Mouse (Mus musculus): Measurements from ENCODE around the gene Cib1.
A peak's percentile ranks its signal among the peaks of the same experiment; 100 is the strongest.

The Cib1 gene

DNA sequence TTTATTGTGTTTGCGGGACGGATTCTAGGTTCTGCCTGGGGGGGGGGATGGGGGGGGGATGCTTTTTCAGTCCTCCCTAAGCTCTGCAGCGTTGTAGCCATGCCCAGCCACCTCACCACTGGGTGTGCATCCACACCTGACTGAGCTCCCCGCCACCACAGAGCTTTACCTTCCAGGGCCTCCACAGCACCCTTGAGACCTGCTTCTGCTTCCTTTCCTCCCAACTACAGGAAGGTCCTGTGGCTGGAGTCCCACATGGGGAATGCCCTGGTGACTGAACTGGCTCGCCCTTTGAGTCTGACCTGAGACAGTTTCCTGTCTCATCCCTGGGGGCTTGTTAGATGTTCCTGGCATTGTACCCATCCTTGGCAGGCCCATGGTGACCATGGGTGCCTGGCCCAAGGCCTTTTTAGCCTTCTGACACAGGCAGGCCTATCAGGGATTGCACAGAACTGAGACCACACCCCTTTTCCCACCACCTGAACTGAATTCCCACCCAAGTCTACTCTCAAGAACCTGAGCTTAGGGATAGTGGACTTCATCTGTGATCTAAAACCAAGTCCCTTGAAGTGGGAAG, 31.6 kb downstream of the Cib1 start:
- no peak for DNase-seq (ENCODE audit: low spot score)

DNA sequence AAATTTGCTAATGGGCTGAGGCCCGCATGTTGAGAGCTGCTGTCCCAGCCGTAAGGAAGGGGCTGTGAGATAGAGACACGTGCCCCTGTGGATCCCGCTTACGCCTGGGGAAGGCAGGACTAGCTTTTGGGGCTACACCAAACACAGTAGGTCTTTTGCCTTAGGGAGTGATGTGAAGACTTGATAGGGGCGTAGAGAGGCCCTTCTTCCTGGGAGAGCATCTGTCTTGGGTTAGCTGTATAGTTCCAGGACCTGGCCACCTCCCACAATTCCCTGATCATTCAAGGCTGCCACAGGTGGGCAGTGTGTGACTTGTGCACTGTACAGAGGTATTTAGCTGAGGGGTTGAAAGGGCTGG, 32.0 kb downstream of the Cib1 start:
- no peak for DNase-seq (ENCODE audit: low spot score)

DNA sequence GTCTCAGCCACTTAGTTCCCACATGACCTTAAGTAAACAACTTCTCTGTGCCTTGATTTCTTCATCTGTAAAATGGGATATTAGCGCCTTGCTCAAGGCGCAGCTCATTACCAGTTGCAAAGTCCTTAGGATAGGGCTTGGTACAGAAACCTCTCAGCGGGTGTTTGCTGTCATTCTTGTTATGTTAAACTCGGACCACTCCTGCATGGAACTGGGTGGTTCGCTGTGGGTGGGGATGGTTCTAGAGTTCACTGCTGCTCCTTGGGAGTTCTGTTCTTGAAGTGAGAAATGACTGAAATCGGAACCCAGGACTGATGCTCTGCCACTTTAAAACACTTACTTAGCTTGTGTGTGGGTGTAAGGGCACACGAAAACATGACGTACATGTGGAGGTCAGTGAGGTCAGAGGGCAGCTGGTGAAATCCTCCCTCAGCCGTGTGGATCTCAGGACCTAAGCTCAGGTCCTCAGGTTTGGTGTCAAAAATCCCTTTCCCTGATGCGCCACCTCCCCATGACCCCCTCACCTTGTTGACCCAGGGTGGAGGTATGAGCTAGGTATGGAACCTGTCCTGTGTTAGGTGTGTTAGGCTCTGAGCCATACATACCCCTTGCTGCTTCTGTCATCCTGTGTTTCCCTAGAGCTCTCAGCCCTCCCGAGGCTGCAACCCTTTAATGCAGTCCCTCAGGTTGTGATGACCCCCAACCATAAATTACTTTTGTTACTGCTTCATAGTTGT, 32.6 kb downstream of the Cib1 start:
- no peak for DNase-seq (ENCODE audit: low spot score)

DNA sequence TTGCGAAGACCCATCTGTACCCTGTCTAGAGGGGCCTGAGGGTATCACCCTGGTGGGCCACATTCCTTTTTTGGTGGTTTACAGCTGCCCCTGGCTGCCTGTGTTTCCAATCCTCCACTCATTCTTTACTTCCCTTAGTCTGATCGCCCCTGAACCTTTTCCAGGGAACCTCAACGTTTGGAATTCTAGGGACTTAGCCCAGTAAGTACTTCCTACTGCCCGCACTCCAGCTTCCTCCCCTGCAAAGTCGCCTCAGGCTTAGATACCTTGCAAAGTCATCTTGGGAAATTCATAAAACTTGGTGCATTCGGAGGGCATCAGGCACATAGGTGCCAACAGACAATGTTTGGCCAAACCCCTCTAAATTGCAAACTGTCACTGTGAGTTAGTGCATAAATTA, 33.3 kb downstream of the Cib1 start:
- DNase-seq (ENCODE audit: low spot score), result no peak

DNA sequence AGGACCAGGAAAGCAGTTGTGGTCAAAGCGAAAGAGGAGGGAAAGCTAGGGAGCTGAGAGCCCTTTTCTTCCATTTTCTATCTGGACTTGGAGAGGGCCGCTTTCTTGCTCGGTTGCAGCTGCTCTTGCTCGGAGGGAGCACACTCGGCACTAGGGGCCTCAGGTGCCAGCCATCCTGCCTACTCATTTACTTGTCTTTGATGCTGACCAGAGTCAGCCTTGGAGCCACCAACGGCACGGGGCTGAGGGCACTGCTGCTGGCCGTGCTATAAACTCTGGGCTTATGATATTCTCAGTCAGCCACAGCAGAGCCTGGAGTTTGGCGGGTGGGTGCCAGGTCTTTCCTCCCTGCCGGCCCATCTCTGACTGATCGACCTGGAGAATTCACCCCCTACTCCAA, 33.8 kb downstream of the Cib1 start:
- no peak for DNase-seq (ENCODE audit: low spot score)

DNA sequence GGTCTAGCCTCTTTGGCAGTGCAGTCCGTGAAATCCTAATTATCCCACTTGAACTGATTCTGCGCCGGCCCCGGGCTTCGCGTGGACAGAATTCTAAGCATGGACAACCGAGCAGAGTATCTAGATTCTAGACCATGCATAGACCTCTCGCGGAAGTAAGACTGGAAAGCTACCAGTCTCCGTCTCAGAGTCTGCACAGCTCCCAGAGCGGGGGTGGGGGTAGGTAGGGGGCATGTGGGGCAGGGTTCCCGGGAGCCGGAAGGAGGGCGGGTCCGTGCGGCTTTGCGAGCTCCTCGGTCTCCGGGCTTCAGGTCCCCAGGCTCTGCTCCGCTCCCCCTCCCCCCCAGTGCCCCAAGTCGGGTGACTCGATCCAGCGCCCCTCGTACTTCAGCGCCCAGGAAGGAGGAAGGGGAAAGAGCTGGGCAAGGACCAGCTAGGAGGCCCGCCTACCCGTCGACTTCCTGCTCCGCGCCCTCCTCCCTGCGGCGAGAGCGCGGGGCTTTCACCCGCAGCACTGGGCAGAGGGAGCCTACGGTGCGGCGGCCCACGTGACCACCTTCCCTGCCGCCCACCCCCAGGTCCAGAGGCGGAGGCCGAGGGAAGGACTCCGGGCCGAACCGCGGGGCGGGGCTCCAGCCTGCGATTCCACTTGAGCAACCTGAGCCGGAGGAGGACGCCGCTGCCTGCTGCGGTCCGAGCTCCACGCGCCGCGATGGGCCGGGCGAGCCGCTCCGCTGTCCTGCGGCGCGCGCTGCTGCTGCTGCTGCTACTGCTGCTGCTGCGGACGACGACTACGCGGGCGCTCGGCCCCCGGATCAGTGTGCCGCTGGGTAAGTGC, 34.5 kb downstream of the Cib1 start:
- DNase-seq (ENCODE audit: low spot score), result peak; percentile 93

DNA sequence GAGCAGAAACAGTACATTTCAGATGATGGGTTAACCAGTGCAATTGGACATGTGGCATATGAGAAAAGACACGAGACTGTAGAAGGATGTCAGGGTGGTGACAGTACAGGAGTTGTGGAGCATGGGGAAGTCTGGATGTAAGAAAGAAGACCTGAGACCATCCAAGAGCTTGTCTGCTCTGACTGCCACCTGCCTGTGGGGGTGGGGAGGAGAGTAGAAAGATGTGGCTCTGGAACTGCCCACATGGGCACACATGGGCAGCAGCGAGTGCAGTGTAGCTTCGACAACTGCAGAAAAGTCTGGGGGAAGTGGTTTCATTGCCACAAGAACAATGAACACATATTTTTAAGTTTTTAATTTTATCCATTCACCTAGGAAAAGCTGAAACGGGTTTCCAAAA, 35.2 kb downstream of the Cib1 start:
- no peak for DNase-seq (ENCODE audit: low spot score)

DNA sequence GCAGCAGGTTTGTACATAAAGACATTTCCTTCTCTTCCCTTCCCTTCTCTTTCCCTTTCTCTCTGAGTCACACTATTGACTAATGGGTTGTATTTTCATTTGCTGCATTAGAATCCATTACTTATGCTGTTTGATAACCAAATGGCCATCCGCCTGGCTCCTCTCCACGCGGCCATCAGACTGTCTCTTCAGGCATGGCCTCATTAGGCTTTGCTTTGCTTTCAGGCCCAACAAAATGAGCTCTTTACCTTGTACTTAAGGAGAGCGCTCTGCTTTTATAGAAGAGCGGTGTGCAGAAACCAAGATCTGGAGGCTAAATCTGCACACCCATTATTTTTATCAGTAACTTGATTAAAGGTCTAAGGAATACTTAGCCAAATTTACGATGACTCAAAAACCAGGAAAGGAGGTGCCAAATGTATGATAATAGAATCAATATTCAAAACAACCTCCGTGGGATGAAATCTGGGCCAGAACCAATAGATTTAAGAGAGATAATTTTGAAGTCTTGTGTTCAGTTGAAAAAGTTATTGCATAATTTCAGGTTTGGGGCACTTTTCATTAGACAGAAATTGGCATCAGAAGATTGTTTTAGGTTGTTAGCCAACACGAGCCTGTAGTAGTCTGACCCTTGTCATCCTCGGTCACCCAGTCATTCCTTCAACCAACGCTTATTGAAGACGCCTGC, 36.9 kb downstream of the Cib1 start:
- DNase-seq (ENCODE audit: low spot score), result no peak

DNA sequence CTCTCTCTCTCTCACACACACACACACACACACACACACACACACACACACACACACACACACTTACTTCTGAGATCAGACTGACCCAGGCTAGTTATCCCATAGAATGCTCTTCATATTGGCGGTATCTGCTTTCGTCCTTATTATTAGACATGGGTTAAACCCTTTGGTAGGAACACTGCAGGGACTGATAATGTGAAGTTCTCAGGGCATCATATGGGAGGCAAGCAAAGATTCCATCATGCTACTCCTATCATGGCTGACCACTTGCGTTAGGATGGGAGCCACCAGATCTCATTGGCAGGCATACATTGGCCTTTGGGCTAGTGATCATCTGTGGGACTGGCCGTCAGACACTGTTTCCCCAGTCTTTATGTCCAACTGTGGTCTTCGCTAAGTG, 37.5 kb downstream of the Cib1 start:
- no peak for DNase-seq (ENCODE audit: low spot score)

DNA sequence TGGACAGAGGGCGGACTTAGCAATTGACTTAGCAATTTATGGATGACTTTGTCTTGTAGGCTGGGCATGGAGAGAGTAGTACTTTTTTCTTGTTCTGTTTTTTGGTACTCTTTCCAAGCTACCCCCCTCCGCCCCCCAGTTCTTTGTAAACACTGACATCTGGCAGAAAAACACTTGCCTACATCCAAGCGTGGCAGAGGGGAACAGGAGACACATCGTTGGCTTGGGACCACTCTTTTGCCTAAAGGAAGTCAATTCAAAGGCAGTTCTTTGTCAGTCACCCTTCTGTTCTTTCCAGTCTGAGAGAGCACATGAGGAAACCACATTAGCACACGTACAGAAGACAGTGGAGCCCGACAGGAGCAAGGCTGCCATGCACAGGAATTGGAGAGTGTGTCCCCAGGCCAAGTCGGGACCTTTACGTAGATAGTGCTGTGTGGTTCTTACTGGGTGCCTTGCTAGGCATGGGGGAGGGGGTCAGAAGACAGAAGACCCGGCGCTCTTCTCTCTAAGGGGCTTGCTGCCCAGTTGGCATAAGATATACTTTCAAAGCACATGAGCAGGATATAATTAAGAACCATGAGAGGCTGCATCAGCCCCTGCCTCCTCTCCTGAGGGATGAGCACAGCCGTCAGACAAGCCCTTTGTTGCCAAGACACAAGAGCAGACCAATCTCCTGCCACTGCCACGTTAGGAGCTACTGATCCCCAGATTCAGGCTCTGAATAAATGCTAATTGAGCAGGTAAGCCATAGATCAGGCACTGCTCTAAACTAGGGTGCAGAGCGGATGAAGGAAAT, 38.5 kb downstream of the Cib1 start:
- DNase-seq (ENCODE audit: low spot score), result no peak

DNA sequence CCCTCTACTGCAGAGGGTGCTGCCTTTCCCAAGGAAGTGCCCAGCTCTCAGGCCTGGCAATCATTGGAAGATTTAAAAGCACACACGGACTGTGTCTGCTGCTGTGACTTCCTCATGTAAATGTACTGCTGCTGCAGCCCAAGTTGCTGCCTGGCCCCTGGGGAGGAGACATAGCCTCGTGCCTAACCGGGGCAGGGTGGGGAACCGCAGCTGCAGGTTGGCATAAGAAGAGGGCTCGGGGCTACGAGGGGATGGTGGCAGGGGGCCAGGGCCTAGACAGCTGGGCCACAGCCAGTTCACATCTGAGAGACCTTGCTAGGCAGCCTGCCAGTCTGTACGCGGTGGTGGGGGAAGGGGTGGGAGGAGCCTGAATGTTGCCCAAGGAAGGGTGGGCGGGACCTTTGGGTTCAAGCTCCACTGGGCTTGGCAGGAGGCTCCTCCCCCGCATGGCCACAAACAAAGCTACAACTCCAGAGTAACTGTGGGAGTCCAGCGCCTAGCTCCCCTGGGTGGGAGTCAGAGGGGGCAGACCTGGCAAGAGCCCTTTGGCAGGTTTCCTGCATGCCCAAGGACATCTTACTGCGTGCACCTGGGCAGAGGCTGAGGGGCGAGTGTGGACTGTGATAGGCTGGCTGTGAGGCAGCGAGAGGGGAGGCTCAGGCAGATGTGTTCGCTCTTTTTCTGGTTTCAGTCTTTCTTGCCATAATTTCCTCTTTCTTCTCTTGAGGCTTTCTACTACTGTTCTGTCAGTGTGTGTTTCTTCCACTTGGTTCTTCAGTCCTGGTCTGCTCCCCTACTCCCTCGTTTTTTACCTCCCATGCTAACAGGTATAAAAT, 40.2 kb downstream of the Cib1 start:
- peak; percentile 89 for DNase-seq (ENCODE audit: low spot score)

DNA sequence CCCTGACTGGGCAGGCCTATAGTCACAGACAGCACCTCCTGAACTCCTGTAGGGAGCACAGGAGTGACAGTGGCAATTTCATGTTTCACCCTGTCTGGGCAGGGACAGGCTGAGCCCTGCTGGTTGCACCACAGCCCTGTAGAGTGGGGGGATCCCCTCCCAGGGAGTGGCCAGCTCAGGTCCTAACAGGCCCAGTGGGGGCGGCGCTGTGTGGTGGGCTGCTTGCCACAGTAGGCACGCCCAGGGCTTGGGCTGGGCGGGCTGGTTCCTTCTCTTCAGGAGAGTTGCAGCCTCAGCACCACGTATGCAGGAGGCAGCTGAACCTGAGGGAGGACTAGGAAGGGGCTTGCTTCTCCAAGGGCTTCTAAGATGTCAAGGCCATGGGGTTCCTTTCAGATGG, 41.2 kb downstream of the Cib1 start:
- no peak for DNase-seq (ENCODE audit: low spot score)

DNA sequence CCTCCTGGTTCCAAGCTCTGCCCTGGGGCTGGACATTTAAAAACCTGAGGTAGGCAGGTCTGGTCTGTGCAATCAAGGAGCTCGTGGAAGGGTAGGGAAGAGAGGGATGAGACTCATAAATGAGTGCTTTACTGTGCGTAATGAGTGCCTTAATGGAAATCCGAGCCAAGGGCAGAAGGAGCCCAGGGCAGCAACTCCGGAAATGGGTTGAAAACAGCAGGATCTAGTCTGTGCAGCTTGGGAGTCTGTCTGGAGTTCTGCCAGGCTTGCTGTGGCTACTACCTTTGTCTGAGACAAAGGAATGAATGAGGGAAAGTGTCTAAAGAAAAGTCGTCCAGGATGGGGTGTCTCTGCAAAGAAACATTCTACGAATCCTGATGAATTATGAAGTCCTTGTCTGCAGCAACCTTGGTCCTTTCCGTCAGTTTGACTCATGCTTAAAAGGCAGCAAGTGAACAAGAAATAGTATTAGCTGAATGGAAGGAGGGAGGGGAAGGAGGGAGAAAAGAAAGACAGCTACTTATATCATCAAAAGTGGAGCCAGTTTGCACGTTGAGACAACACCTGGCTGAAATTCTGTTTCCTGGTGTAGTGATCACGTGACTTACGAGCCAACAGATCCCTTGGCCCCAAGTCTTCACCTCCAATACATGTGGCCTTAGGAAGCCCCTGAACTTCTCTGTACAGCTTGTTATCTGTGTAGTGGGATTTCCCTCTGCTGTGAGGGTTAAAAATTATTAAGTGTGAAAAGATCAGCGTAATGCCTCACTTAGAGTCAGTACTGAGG, 43.3 kb downstream of the Cib1 start:
- DNase-seq (ENCODE audit: low spot score), result no peak

DNA sequence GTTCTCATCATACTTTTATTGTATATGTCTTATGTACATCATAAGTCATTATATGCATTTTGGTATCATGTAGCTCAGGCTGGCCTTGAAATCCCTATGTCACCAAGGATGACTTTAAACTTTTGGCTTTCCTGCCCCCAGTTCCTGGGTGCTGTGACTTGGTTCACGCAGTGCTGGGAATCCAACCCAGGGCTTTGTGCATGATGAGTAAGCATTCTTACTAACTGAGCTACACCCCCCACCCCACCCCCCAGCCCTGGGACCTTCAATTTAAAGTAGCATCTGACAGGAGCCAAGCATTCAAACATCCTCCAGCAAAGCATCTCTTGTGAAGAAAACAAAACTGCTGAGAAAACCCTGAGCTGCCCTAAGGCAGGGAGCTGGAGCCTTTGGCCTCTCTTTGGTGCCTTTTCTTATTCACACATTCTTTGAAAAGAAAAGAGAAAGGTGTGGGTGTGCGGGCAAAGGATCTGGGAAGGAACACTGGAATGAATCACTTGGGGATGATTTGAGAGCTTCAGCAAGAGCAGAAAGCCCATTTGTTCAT, 44.0 kb downstream of the Cib1 start:
- DNase-seq (ENCODE audit: low spot score), result no peak

DNA sequence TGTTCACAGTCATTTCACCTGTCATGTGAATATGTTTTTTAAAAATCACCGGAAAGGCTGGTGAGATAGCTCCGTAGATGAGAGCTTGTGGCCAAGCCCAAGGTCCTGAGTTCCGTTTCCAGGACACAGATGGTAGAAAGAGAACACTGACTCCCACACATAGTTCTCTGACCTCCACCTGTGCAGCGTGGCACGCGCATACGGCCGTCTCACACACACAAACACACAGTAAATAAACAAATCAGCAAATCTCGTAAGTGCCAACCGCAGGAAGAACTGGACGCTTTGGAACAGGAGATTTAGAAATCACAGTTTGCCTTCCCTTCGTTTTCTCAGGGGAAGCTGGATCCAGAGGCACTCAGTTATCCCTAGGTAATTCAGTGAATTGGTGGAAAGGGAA, 45.1 kb downstream of the Cib1 start:
- no peak for DNase-seq (ENCODE audit: low spot score)

DNA sequence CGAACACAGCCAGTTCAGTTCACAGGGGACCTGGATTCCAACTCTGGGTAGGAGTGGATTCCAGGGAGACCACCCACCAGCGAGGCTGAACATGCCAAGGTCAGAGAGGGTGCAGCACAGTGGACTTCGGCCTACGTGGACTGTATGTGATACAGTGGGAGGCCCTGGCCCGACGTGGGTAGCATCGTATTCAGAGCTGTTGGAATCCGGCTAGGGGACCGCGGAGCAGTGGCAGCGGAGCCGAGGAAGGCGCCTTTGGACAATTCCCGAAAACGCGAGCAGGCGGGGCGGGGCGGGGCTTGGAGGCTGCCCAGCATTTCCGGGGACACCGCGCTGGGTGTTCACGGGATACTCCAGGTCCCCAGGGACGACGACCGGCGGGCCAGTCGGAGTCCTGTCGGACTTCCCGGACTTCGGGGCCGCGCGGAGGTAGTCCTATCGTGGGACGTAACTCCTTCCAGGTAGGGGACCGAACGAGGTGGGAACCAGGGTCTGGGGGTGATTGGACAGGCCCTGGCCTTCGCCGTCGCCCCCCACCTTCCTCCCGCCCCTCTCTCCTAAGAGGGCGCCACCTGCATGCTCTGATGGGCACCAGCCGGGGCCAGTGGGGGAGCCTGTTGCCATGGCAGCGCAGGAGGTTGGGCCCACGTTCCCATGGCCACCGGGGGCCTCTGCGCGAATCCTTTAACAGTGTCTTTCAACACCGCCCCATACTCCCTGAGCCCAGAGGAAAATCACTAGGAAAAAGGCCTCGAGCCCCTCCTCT, 45.9 kb downstream of the Cib1 start, which contains the start of gene Sema4b:
Sema4b (plus strand) TSS at position 311 of the 766 bp plus-strand sequence.
- peak; percentile 95 for DNase-seq (ENCODE audit: low spot score)

DNA sequence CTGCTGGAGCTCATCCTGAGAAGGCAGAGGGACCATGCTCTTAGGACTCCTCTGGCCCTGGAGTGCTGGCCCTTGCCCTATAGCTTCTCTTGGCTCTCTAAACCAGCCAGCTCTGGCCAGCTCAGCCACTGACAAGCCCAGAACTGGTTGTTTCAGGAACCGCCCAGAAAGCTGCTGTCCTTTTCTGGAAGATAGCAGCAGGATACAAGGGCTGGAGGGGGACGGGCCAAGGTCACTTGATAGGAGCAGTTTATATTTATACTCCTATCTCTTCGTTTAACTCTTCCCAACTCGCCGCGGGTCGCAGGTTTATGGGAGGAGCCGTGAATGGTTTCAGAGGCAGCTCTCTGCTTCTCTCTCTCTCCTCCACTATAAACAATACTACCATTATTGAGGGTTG, 46.6 kb downstream of the Cib1 start:
- DNase-seq (ENCODE audit: low spot score), result peak; percentile 56

DNA sequence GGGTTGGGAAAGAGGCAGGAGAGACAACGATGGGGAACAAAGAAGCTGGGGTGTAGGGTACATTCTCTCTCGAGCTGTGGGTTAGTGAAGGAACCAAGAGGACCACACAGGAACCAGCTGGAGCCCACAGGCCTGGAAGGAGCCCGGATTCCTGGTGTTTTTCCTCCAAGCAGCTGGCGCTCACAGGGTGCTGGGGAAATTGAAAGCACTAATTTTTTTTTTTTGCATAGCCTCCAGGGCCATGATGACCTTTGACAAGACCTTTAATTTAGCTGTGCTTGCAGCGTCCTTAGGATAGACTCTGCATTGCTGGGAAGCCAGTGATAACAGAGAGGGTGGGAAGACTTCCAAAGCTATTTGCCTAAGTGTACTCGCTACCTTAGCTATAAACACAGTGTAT, 47.6 kb downstream of the Cib1 start:
- no peak for DNase-seq (ENCODE audit: low spot score)

DNA sequence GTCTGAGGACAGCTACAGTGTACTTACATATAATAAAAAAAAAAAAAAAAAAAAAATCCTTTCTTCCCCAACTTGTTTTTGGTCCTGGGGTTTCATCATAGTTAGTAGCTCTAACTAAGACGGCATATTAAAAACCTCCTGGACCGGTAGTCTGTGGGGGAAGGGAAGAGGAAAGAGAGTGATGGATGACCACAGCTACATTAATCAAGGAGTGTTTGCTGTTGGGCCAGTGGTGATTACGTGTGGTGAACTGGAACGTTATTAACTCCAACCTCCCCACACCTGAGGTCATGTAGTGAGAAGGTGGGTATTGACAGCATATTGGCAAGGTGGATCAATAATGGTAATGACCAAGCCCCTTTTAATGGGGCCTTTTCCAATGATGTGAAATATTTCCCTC, 48.1 kb downstream of the Cib1 start:
- DNase-seq (ENCODE audit: low spot score), result no peak
